11 mouse cellular contexts compared by ENCODE assay signal in genomic region chr1:155527027-155527786, GRCm38 (mm10). TPM values are rescaled to one million over a fixed set of nuclear protein-coding genes. Genes with fewer than 3 reads are reported as not detected.
DNase-seq lines count a peak whose midpoint lies in the region; ATAC-seq lines count a peak whose summit lies in the region.
"Had no signal": no experiment of that assay in that cellular context is flagged by ENCODE, and none has a peak within 500 bp of the region (broad histone marks: within the 10 kb centered on the region; RNA-seq: fewer than 3 reads in every experiment).

No protein-coding gene starts in this region.

- DNase-seq in adrenal gland, postnatal 14 days: peak; percentile 52
- no peak for DNase-seq in adrenal gland, adult 8-10 months
- DNase-seq in midbrain, embryonic 11.5 days (ENCODE audit: low spot score, missing footprints): peak; percentile 93
- peak; percentile 69 for DNase-seq in retina, embryonic 14.5 days (ENCODE audit: low spot score)
- DNase-seq in left cerebral cortex, adult 9 months (ENCODE audit: low spot score in 2 of 2): no peak

- no peak overlapping the region for H3K4me3 ChIP-seq in midbrain, embryonic 11.5 days (ENCODE audit: low read depth, low read length)
- no peak overlapping the region for H3K4me3 ChIP-seq in midbrain, embryonic 16.5 days (ENCODE audit: low read depth, low read length)
- H3K4me3 ChIP-seq in heart, embryonic 14.5 days (ENCODE audit: control insufficient read depth in 1 of 2, insufficient read depth in 1 of 2, low read depth in 1 of 2, low read length in 2 of 2): peak overlapping the region; percentile 17 to 25; a peak in 3 of 4 replicates
- H3K4me3 ChIP-seq: embryonic facial prominence, embryonic 13.5 days had no signal

- ATAC-seq in midbrain, embryonic 11.5 days (ENCODE audit: low FRiP score): peak; percentile 31; the same call in 1 of the 2 replicates
- ATAC-seq in midbrain, embryonic 16.5 days: no peak
- peak; percentile 34; the same call in 1 of the 2 replicates for ATAC-seq in heart, embryonic 14.5 days (ENCODE audit: insufficient number of reproducible peaks, insufficient read depth, low FRiP score, low read depth)
- no peak for ATAC-seq in megakaryocyte progenitor cell, adult 5-6 weeks (replicated peaks; ENCODE audit: poor library complexity)
- ATAC-seq: inflammation-experienced regulatory T-cells, adult 6 months had no signal

- H3K36me3 ChIP-seq in midbrain, embryonic 11.5 days (ENCODE audit: control insufficient read depth, insufficient read depth, low read length): no peaks in the 10 kb centered on the region
- no peaks in the 10 kb centered on the region for H3K36me3 ChIP-seq in midbrain, embryonic 16.5 days (ENCODE audit: control insufficient read depth, insufficient read depth, low read length)
- H3K36me3 ChIP-seq in heart, embryonic 14.5 days (ENCODE audit: control insufficient read depth, insufficient read depth, low read length): no peaks in the 10 kb centered on the region
- H3K36me3 ChIP-seq: embryonic facial prominence, embryonic 13.5 days had no signal

- H3K9me3 ChIP-seq in midbrain, embryonic 11.5 days (ENCODE audit: control insufficient read depth, low read length): no peaks in the 10 kb centered on the region
- no peaks in the 10 kb centered on the region for H3K9me3 ChIP-seq in midbrain, embryonic 16.5 days (replicated peaks; ENCODE audit: control insufficient read depth, low read length, poor library complexity, severe bottlenecking)
- H3K9me3 ChIP-seq in heart, embryonic 14.5 days (ENCODE audit: control insufficient read depth, low read length): no peaks in the 10 kb centered on the region; the same call in 1 of the 2 replicates
- H3K9me3 ChIP-seq: embryonic facial prominence, embryonic 13.5 days had no signal

- H3K4me1 ChIP-seq in midbrain, embryonic 11.5 days (ENCODE audit: control insufficient read depth, insufficient read depth, low read length): peaks cover 30% of the 10 kb centered on the region
- peaks cover 17% of the 10 kb centered on the region for H3K4me1 ChIP-seq in midbrain, embryonic 16.5 days (ENCODE audit: control insufficient read depth, insufficient read depth, low read length)
- H3K4me1 ChIP-seq in heart, embryonic 14.5 days (ENCODE audit: control insufficient read depth in 2 of 2, insufficient read depth in 2 of 2, low read length in 2 of 2): peaks cover 38 to 45% of the 10 kb centered on the region in 2 experiments

- WGBS in midbrain, embryonic 11.5 days: 27% methylated on average over 12 of the region's 12 CpGs
- 34% methylated on average over 12 of the region's 12 CpGs for WGBS in midbrain, embryonic 16.5 days
- WGBS in heart, embryonic 14.5 days: 12% methylated on average over 12 of the region's 12 CpGs

- no peak overlapping the region for H3K4me2 ChIP-seq in midbrain, embryonic 11.5 days
- H3K4me2 ChIP-seq in midbrain, embryonic 16.5 days (ENCODE audit: low read length): no peak overlapping the region
- peak overlapping the region; percentile 59 for H3K4me2 ChIP-seq in heart, embryonic 14.5 days (ENCODE audit: low read length)
- H3K4me2 ChIP-seq: embryonic facial prominence, embryonic 13.5 days; liver, embryonic 11.5 days had no signal

- no peak overlapping the region for H3K27ac ChIP-seq in midbrain, embryonic 11.5 days (ENCODE audit: low read depth, low read length)
- no peak overlapping the region for H3K27ac ChIP-seq in midbrain, embryonic 16.5 days (ENCODE audit: low read length)
- H3K27ac ChIP-seq in heart, embryonic 14.5 days (replicated peaks in 1 of 2; ENCODE audit: control insufficient read depth in 1 of 2, insufficient read depth in 1 of 2, low read depth in 2 of 2, low read length in 2 of 2): peak overlapping the region; percentile 83 to 91
- H3K27ac ChIP-seq: embryonic facial prominence, embryonic 13.5 days had no signal

- 0 out of 2 replicates have a peak, but pooled peaks cover 2% of the 10 kb centered on the region for H3K27me3 ChIP-seq in midbrain, embryonic 11.5 days (ENCODE audit: control insufficient read depth, insufficient read depth, low read length)
- H3K27me3 ChIP-seq in midbrain, embryonic 16.5 days (ENCODE audit: control insufficient read depth, insufficient read depth, low read depth, low read length): no peaks in the 10 kb centered on the region
- H3K27me3 ChIP-seq in heart, embryonic 14.5 days (ENCODE audit: control insufficient read depth, insufficient read depth, low read length): no peaks in the 10 kb centered on the region

- H3K9ac ChIP-seq in midbrain, embryonic 11.5 days (ENCODE audit: low read length): peak overlapping the region; percentile 14; the same call in 1 of the 2 replicates
- H3K9ac ChIP-seq in midbrain, embryonic 16.5 days (ENCODE audit: low read depth, low read length): no peak overlapping the region
- peak overlapping the region; percentile 67 for H3K9ac ChIP-seq in heart, embryonic 14.5 days (ENCODE audit: low read length)
- H3K9ac ChIP-seq: embryonic facial prominence, embryonic 13.5 days had no signal

RNA-seq across cellular contexts. Expression of gene Acbd6, which starts 30.7 kb away (rescaled TPM):
- total RNA-seq in adrenal gland, postnatal 14 days (2021): 73.9 and 82.1 TPM in 2 replicates
- total RNA-seq in adrenal gland, adult 8-10 months (2022): 10 to 100 TPM; 63.0 to 79.8 (median 64.5) TPM
- polyA plus RNA-seq in midbrain, embryonic 11.5 days (2014; fragmentation: Nextera tagmentation; extraction: Ambion mirVana): 71.0 and 72.9 TPM in 2 replicates
- polyA plus RNA-seq in midbrain, embryonic 16.5 days (2015; fragmentation: Nextera tagmentation; extraction: Ambion mirVana): 95.7 and 96.0 TPM in 2 replicates
- polyA plus RNA-seq in heart, embryonic 14.5 days (2014; fragmentation: Nextera tagmentation; extraction: Ambion mirVana): 55.5 and 61.3 TPM in 2 replicates
- 48.5 and 52.6 TPM in 2 replicates for total RNA-seq in megakaryocyte progenitor cell, adult 5-6 weeks (2015)
- 22.2 and 22.9 TPM in 2 replicates for total RNA-seq in megakaryocyte progenitor cell, adult 5-6 weeks (2017)

Comparison
In these comparisons a context has a peak if more than half of its experiments do, and no peak if none do; other contexts are left out.
1. DNase-seq: peak in adrenal gland, postnatal 14 days (single experiment), midbrain, embryonic 11.5 days (single experiment) and retina, embryonic 14.5 days (single experiment); none in adrenal gland, adult 8-10 months (single experiment) and left cerebral cortex, adult 9 months (0 of 2).
2. ATAC-seq: peak in midbrain, embryonic 11.5 days (single experiment) and heart, embryonic 14.5 days (single experiment); none in midbrain, embryonic 16.5 days (single experiment) and megakaryocyte progenitor cell, adult 5-6 weeks (single experiment).
3. H3K27ac ChIP-seq: peak in heart, embryonic 14.5 days (2 of 2); none in midbrain, embryonic 11.5 days (single experiment) and midbrain, embryonic 16.5 days (single experiment).
4. H3K4me3 ChIP-seq: peak in heart, embryonic 14.5 days (2 of 2); none in midbrain, embryonic 11.5 days (single experiment) and midbrain, embryonic 16.5 days (single experiment).